Mouse (Mus musculus): ENCODE results near the gene Crb1. TPM values are rescaled to one million over a fixed set of nuclear protein-coding genes. Genes with fewer than 3 reads are reported as not detected.
A peak's percentile ranks its signal among the peaks of the same experiment; 100 is the strongest.
"Not testable (repeated sequence)": the region's sequence is repeated elsewhere in the genome, so short reads cannot be mapped to it uniquely, and the experiment has no call there.

Gene Crb1
- polyA plus RNA-seq, 1 experiment from 2014 or later = not detected

- DNase-seq (no peak), ATAC-seq (no peak; the same call in 1 of the 2 replicates)
- Histone ChIP-seq H3K4me3 (ENCODE audit: low read depth, low read length) (no peak overlapping the region), H3K9ac (replicated peaks) (no peak overlapping the region), H3K9me3 (ENCODE audit: low read length) (no peaks in the 10 kb centered on the region; the same call in 1 of the 2 replicates), H3K4me2 (ENCODE audit: low read depth, low read length) (no peak overlapping the region), H3K4me1 (ENCODE audit: insufficient read depth) (no peaks in the 10 kb centered on the region), H3K27me3 (ENCODE audit: insufficient read depth, low read length) (no peaks in the 10 kb centered on the region), H3K36me3 (replicated peaks; ENCODE audit: insufficient read depth, low read length) (no peaks in the 10 kb centered on the region), H3K27ac (ENCODE audit: low read depth) (no peak overlapping the region)
- WGBS (ENCODE audit: insufficient replicate concordance) = 47% methylated on average over 3 of the region's 3 CpGs
- TF ChIP-seq CTCF (IDR thresholded peaks at IDR 0.05; ENCODE audit: low read depth) (no peak), EP300 (IDR thresholded peaks at IDR 0.05; ENCODE audit: low read depth) (no peak)
These were observed 36.6 kb upstream of the Crb1 start for GRCm38 (mm10) chr1:139413465-139413864.

GRCm38 (mm10) chr1:139412365-139412764 lies 35.5 kb upstream of the Crb1 start:
- H3K4me1 ChIP-seq (ENCODE audit: insufficient read depth); H3K36me3 ChIP-seq (replicated peaks; ENCODE audit: insufficient read depth, low read length); H3K9ac ChIP-seq (replicated peaks); H3K4me3 ChIP-seq (ENCODE audit: low read depth, low read length); H3K4me2 ChIP-seq (ENCODE audit: low read depth, low read length); DNase-seq; H3K27me3 ChIP-seq (ENCODE audit: insufficient read depth, low read length); ATAC-seq; H3K27ac ChIP-seq (ENCODE audit: low read depth); H3K9me3 ChIP-seq (ENCODE audit: low read length): not testable (repeated sequence)
- WGBS (ENCODE audit: insufficient replicate concordance) = 81% methylated on average over 2 of the region's 2 CpGs

- no peak overlapping the region for H3K27ac ChIP-seq (ENCODE audit: low read depth)
- no peak for DNase-seq
- no peak for ATAC-seq
These were observed 30.8 kb upstream of the Crb1 start for GRCm38 (mm10) chr1:139407701-139408100.

GRCm38 (mm10) chr1:139405766-139406165 lies 28.9 kb upstream of the Crb1 start:
- TF ChIP-seq EP300 (IDR thresholded peaks at IDR 0.05; ENCODE audit: low read depth) = no peak
- TF ChIP-seq CTCF (IDR thresholded peaks at IDR 0.05; ENCODE audit: low read depth) = no peak
- no peak overlapping the region for H3K4me3 ChIP-seq (ENCODE audit: low read depth, low read length)
- H3K36me3 ChIP-seq (replicated peaks; ENCODE audit: insufficient read depth, low read length) = no peaks in the 10 kb centered on the region
- no peak for DNase-seq
- H3K27me3 ChIP-seq (ENCODE audit: insufficient read depth, low read length) = no peaks in the 10 kb centered on the region
- no peak overlapping the region for H3K9ac ChIP-seq (replicated peaks)
- no peaks in the 10 kb centered on the region; the same call in 1 of the 2 replicates for H3K9me3 ChIP-seq (ENCODE audit: low read length)
- no peak for ATAC-seq
- no peak overlapping the region for H3K4me2 ChIP-seq (ENCODE audit: low read depth, low read length)
- H3K27ac ChIP-seq (ENCODE audit: low read depth) = no peak overlapping the region
- no peaks in the 10 kb centered on the region for H3K4me1 ChIP-seq (ENCODE audit: insufficient read depth)

More at GRCm38 (mm10) chr1:139407701-139408100, 30.8 kb upstream of the Crb1 start:
- no peak overlapping the region for H3K4me3 ChIP-seq (ENCODE audit: low read depth, low read length)
- H3K9ac ChIP-seq (replicated peaks) = no peak overlapping the region
- no peak overlapping the region for H3K4me2 ChIP-seq (ENCODE audit: low read depth, low read length)
- peak; percentile 22; the same call in 1 of the 2 replicates for TF ChIP-seq CTCF (IDR thresholded peaks at IDR 0.05; ENCODE audit: low read depth)
- TF ChIP-seq EP300 (IDR thresholded peaks at IDR 0.05; ENCODE audit: low read depth) = no peak
- no peaks in the 10 kb centered on the region for H3K4me1 ChIP-seq (ENCODE audit: insufficient read depth)
- no peaks in the 10 kb centered on the region for H3K27me3 ChIP-seq (ENCODE audit: insufficient read depth, low read length)
- H3K9me3 ChIP-seq (ENCODE audit: low read length) = no peaks in the 10 kb centered on the region; the same call in 1 of the 2 replicates
- no peaks in the 10 kb centered on the region for H3K36me3 ChIP-seq (replicated peaks; ENCODE audit: insufficient read depth, low read length)
- WGBS (ENCODE audit: insufficient replicate concordance) = 56% methylated on average over 5 of the region's 5 CpGs

GRCm38 (mm10) chr1:139396589-139396988 lies 19.7 kb upstream of the Crb1 start:
- Histone ChIP-seq H3K4me1 (ENCODE audit: insufficient read depth) (no peaks in the 10 kb centered on the region), H3K36me3 (replicated peaks; ENCODE audit: insufficient read depth, low read length) (no peaks in the 10 kb centered on the region), H3K4me3 (ENCODE audit: low read depth, low read length) (no peak overlapping the region), H3K27ac (ENCODE audit: low read depth) (no peak overlapping the region), H3K4me2 (ENCODE audit: low read depth, low read length) (no peak overlapping the region), H3K9ac (replicated peaks) (no peak overlapping the region), H3K9me3 (ENCODE audit: low read length) (no peaks in the 10 kb centered on the region), H3K27me3 (ENCODE audit: insufficient read depth, low read length) (no peaks in the 10 kb centered on the region)
- 48% methylated on average over 1 of the region's 1 CpGs for WGBS (ENCODE audit: insufficient replicate concordance)
- DNase-seq = no peak
- no peak for ATAC-seq
- TF ChIP-seq EP300 (IDR thresholded peaks at IDR 0.05; ENCODE audit: low read depth) = no peak
- no peak for TF ChIP-seq CTCF (IDR thresholded peaks at IDR 0.05; ENCODE audit: low read depth)

GRCm38 (mm10) chr1:139391747-139392146 lies 14.8 kb upstream of the Crb1 start:
- no peak overlapping the region for H3K4me3 ChIP-seq (ENCODE audit: low read depth, low read length)
- WGBS (ENCODE audit: insufficient replicate concordance) = 45% methylated on average over 2 of the region's 2 CpGs

GRCm38 (mm10) chr1:139379621-139379984 lies 2.7 kb upstream of the Crb1 start:
- DNase-seq (no peak), ATAC-seq (no peak)
- no peak overlapping the region for H3K4me2 ChIP-seq (ENCODE audit: low read depth, low read length)
- WGBS (ENCODE audit: insufficient replicate concordance) = 34% methylated on average over 4 of the region's 4 CpGs
- TF ChIP-seq CTCF (IDR thresholded peaks at IDR 0.05; ENCODE audit: low read depth) = no peak
- no peak overlapping the region for H3K27ac ChIP-seq (ENCODE audit: low read depth)
- no peak overlapping the region for H3K9ac ChIP-seq (replicated peaks)
- no peak overlapping the region for H3K4me3 ChIP-seq (ENCODE audit: low read depth, low read length)
- no peaks in the 10 kb centered on the region for H3K9me3 ChIP-seq (ENCODE audit: low read length)
- H3K4me1 ChIP-seq (ENCODE audit: insufficient read depth) = no peaks in the 10 kb centered on the region
- H3K36me3 ChIP-seq (replicated peaks; ENCODE audit: insufficient read depth, low read length) = no peaks in the 10 kb centered on the region
- H3K27me3 ChIP-seq (ENCODE audit: insufficient read depth, low read length) = no peaks in the 10 kb centered on the region

More at GRCm38 (mm10) chr1:139391747-139392146, 14.8 kb upstream of the Crb1 start:
- no peaks in the 10 kb centered on the region for H3K36me3 ChIP-seq (replicated peaks; ENCODE audit: insufficient read depth, low read length)
- H3K9ac ChIP-seq (replicated peaks) = no peak overlapping the region
- no peaks in the 10 kb centered on the region for H3K4me1 ChIP-seq (ENCODE audit: insufficient read depth)
- H3K27me3 ChIP-seq (ENCODE audit: insufficient read depth, low read length) = no peaks in the 10 kb centered on the region
- TF ChIP-seq CTCF (IDR thresholded peaks at IDR 0.05; ENCODE audit: low read depth) (no peak), EP300 (IDR thresholded peaks at IDR 0.05; ENCODE audit: low read depth) (no peak)
- H3K27ac ChIP-seq (ENCODE audit: low read depth) = no peak overlapping the region
- ATAC-seq = no peak
- no peak overlapping the region for H3K4me2 ChIP-seq (ENCODE audit: low read depth, low read length)
- no peaks in the 10 kb centered on the region for H3K9me3 ChIP-seq (ENCODE audit: low read length)
- no peak for DNase-seq

All from liver, postnatal 0 days (tissue).